Mouse (Mus musculus) midbrain, embryonic 13.5 days (tissue): ENCODE results near the gene Gdf9. TPM values are rescaled to one million over a fixed set of nuclear protein-coding genes. Genes with fewer than 3 reads are reported as not detected.
A peak's percentile ranks its signal among the peaks of the same experiment; 100 is the strongest.

ENCODE experiments used
- ATAC-seq: fragments of 200-750 bp; cut with Nextera tagmentation; 2 replicates; pipeline ENCODE4 v1.8.0; 2017; ENCODE audit warnings: mild to moderate bottlenecking, moderate TSS enrichment, moderate library complexity
- H3K27ac ChIP-seq: fragments of 300-500 bp; sonication (generic); 2 replicates; pipeline ENCODE4 v1.5.1; 2015; ENCODE audit warnings: inconsistent platforms, mild to moderate bottlenecking, moderate library complexity
- H3K27me3 ChIP-seq: fragments of 300-500 bp; sonication (generic); 2 replicates; pipeline ENCODE4 v1.6.1; 2015; ENCODE audit warnings: mild to moderate bottlenecking, inconsistent platforms
- H3K36me3 ChIP-seq: fragments of 300-500 bp; sonication (generic); 2 replicates; pipeline ENCODE4 v1.6.1; 2015; ENCODE audit warnings: mild to moderate bottlenecking, inconsistent platforms
- H3K4me1 ChIP-seq: fragments of 300-500 bp; sonication (generic); replicated peaks from 2 replicates; pipeline ENCODE4 v1.6.1; 2015; ENCODE audit warnings: inconsistent platforms
- H3K4me2 ChIP-seq: fragments of 300-500 bp; sonication (generic); replicated peaks from 2 replicates; pipeline ENCODE4 v1.6.1; 2015; ENCODE audit warnings: moderate library complexity, mild to moderate bottlenecking, inconsistent platforms
- H3K4me3 ChIP-seq: fragments of 300-500 bp; sonication (generic); replicated peaks from 2 replicates; pipeline ENCODE4 v1.5.1; 2015; ENCODE audit warnings: mild to moderate bottlenecking, inconsistent platforms
- H3K9ac ChIP-seq: fragments of 300-500 bp; sonication (generic); replicated peaks from 2 replicates; pipeline ENCODE4 v1.6.1; 2015; ENCODE audit warnings: mild to moderate bottlenecking, inconsistent platforms
- H3K9me3 ChIP-seq: fragments of 300-500 bp; sonication (generic); 2 replicates; pipeline ENCODE4 v1.6.1; 2016; ENCODE audit warnings: mild to moderate bottlenecking, inconsistent platforms
- WGBS: fragments of 180-500 bp; shearing (Covaris S2); methylation state at CpG from one replicate; pipeline ENCODE4 v1.1.7; 2015; 5-methylcytosine and 5-hydroxymethylcytosine counted together
- microRNA-seq: library from miRNA; unstranded; fragments of <30 nt; microRNA quantifications from one replicate; pipeline ENCODE4, GENCODE M21; 2016
- polyA plus RNA-seq: library from polyadenylated mRNA; unstranded; fragments of >200 nt; fragmentation: Nextera tagmentation; extraction: Ambion mirVana; gene quantifications from 2 replicates; pipeline ENCODE4 v1.2.1, GENCODE M21; 2015

Gdf9 gene
- polyA plus RNA-seq, 1 experiment from 2014 or later, result 3.3 TPM

DNA sequence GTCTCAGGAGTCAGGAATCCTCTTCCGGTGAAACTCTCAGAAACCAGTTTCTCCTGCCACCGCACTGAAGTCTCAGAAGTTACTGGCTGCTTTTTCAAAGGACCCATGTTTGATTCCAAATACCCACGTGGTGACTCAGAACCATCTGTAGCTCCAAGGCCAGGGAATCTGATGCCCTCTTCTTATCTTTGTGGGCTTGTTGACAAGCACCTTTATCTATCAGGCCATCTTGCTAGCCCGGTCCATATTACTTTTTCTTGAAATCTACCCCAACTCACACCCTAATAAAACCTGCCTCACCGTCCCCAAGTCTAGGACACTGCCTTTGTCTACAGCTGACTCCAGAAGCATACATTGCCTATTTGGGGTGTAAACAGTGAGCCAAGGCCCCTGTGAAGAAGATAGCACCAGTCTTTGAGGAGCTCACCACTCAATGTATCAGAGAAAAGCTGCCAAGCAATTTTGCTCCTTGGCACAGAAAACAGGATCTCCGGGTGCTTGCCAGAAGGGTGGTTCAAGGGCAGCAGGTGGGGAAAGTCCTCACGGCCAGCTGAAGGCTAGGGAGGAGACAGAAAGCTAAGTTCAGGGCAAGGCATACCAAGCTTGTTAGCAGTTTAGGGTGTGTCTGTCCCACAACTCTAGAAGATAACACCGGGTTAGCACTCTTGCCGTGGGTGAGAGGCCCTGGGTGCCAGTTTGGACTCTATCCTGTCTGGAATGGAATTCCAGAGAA lies 52.5 kb downstream of the Gdf9 start:
- Histone ChIP-seq H3K4me3 (no peak overlapping the region), H3K9ac (no peak overlapping the region), H3K36me3 (no peaks in the 10 kb centered on the region), H3K4me2 (no peak overlapping the region), H3K9me3 (no peaks in the 10 kb centered on the region), H3K27ac (no peak overlapping the region), H3K27me3 (peaks cover 90% of the 10 kb centered on the region), H3K4me1 (peaks cover 29% of the 10 kb centered on the region)
- WGBS, result 86% methylated on average over 9 of the region's 9 CpGs
- no peak for ATAC-seq

DNA sequence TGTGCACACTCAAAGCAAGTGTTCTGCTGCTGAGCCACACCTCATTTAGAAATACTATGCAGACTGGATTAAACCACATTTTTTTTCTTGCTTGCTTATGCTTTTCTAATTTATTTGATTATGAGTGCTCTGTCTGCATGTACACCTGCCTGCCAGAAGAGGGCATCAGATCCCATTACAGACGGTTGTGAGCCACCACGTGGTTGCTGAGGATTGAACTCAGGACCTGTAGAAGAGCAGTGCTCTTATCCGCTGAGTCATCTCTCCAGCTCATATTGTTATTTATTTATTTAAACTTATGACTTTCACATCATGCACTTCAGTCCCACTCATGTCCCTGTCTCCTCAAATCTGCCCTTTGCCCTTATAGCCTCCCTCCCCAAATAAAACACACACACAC lies 54.9 kb downstream of the Gdf9 start:
- no peaks in the 10 kb centered on the region for H3K9me3 ChIP-seq
- H3K4me2 ChIP-seq, result no peak overlapping the region
- no peaks in the 10 kb centered on the region for H3K36me3 ChIP-seq
- peaks cover 84% of the 10 kb centered on the region for H3K27me3 ChIP-seq
- H3K4me3 ChIP-seq, result no peak overlapping the region
- no peak overlapping the region for H3K27ac ChIP-seq
- no peak for ATAC-seq
- WGBS, result 44% methylated on average over 3 of the region's 3 CpGs
- peaks cover 10% of the 10 kb centered on the region for H3K4me1 ChIP-seq
- no peak overlapping the region for H3K9ac ChIP-seq

DNA sequence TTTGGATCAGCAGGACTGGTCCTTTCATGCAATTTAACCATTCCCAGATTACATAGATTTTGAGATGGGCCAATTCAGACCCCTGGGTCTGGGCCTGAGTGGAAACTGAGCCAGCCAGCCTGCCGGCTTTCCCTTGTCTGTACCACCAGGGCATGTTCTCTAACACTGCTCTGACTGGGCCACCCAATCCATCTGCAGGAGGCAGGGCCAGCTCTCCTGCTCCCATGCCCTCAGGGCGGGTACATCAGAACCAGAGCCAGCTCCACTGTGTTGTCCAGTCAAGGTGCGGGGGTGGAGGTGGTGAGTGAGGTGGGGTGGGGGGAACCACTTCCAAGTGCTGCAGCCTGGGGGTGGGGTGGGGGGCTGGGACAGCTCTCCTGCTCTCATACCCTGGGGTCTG lies 55.5 kb downstream of the Gdf9 start:
- H3K4me1 ChIP-seq, result peaks cover 10% of the 10 kb centered on the region
- H3K36me3 ChIP-seq, result no peaks in the 10 kb centered on the region
- H3K9me3 ChIP-seq, result no peaks in the 10 kb centered on the region
- peaks cover 80% of the 10 kb centered on the region for H3K27me3 ChIP-seq
- H3K27ac ChIP-seq, result no peak overlapping the region
- H3K4me2 ChIP-seq, result no peak overlapping the region
- no peak for ATAC-seq
- no peak overlapping the region for H3K4me3 ChIP-seq
- whole genome bisulfite sequencing, result 70% methylated on average over 3 of the region's 3 CpGs
- no peak overlapping the region for H3K9ac ChIP-seq

- H3K9ac ChIP-seq, result peak overlapping the region; percentile 32; the same call in 1 of the 2 replicates
- H3K27me3 ChIP-seq, result peaks cover 73% of the 10 kb centered on the region
- no peaks in the 10 kb centered on the region for H3K36me3 ChIP-seq
- peak overlapping the region; percentile 24 for H3K4me3 ChIP-seq
- peak; percentile 41; the same call in 1 of the 2 replicates for ATAC-seq
- H3K27ac ChIP-seq, result no peak overlapping the region
- H3K9me3 ChIP-seq, result no peaks in the 10 kb centered on the region
- peak overlapping the region; percentile 50 for H3K4me2 ChIP-seq
- peaks cover 14% of the 10 kb centered on the region for H3K4me1 ChIP-seq
- 13% methylated on average over 27 of the region's 27 CpGs for WGBS
Measured at GRCm38 (mm10) chr11:53486822-53487594, 56.2 kb downstream of the Gdf9 start.

Small RNA genes lying within 50 kb of the gene (microRNA-seq; reads per million reads assigned to microRNA genes)
- gene Mir6920, result not detected

Other genes starting within 250 kb of the Gdf9 start
- gene Hspa4, start 130.6 kb upstream of the Gdf9 start, polyA plus RNA-seq, result 57.0 and 58.7 TPM in 2 replicates
- gene Zcchc10, start 106.3 kb upstream of the Gdf9 start, polyA plus RNA-seq, result 17.0 and 17.6 TPM in 2 replicates
- gene Aff4, start 80.2 kb upstream of the Gdf9 start, polyA plus RNA-seq, result 66.4 and 81.6 TPM in 2 replicates
- not detected in 2 replicates for gene Leap2, start 7.9 kb upstream of the Gdf9 start, polyA plus RNA-seq
- gene Uqcrq, start 192 bp upstream of the Gdf9 start, polyA plus RNA-seq, result 644 and 672 TPM in 2 replicates
- not detected in 2 replicates for gene Gm10447, start 26.1 kb downstream of the Gdf9 start, polyA plus RNA-seq
- gene Shroom1, start 26.2 kb downstream of the Gdf9 start, polyA plus RNA-seq, result 1.8 and 2.2 TPM in 2 replicates
- gene Gm9837, start 39.5 kb downstream of the Gdf9 start, polyA plus RNA-seq, result not detected in 2 replicates
- not detected in 2 replicates for gene Gm9945, start 49.1 kb downstream of the Gdf9 start, polyA plus RNA-seq
- gene Sowaha, start 49.3 kb downstream of the Gdf9 start, polyA plus RNA-seq, result 0.31 and 0.42 TPM in 2 replicates
- 11.0 and 12.7 TPM in 2 replicates for gene Sept8, start 88.2 kb downstream of the Gdf9 start, polyA plus RNA-seq
- gene Kif3a, start 136.4 kb downstream of the Gdf9 start, polyA plus RNA-seq, result 232 and 283 TPM in 2 replicates
- gene Il4, start 187.6 kb downstream of the Gdf9 start, polyA plus RNA-seq, result 2.8 and 4.2 TPM in 2 replicates
- not detected in 2 replicates for gene Il13, start 203.7 kb downstream of the Gdf9 start, polyA plus RNA-seq